Mouse (Mus musculus) gastrocnemius, adult 18-20 months (tissue): ENCODE data around the gene Rtn1. TPM values are rescaled to one million over a fixed set of nuclear protein-coding genes. Genes with fewer than 3 reads are reported as not detected.

Experiments used
- DNase-seq: peaks from one replicate; pipeline ENCODE4 v3.0.0; 2021; ENCODE audit warnings: low spot score
- total RNA-seq, 2 experiments: library from RNA; stranded (reverse); gene quantifications; 2 replicates each; pipeline ENCODE4 v1.2.3; 2021

Rtn1 gene
- total RNA-seq, 2 experiments from 2014 or later = 1.9 to 2.3 TPM

- no peak for DNase-seq
Measured at GRCm38 (mm10) chr12:72232826-72233790, 175.7 kb downstream of the Rtn1 start.

GRCm38 (mm10) chr12:72232176-72232575, 176.7 kb downstream of the Rtn1 start:
- no peak for DNase-seq

- no peak for DNase-seq
Measured at GRCm38 (mm10) chr12:72229451-72230196, 179.2 kb downstream of the Rtn1 start.

- DNase-seq = no peak
Measured at GRCm38 (mm10) chr12:72227731-72228130, 181.1 kb downstream of the Rtn1 start.

- no peak for DNase-seq
Measured at GRCm38 (mm10) chr12:72225371-72225770, 183.5 kb downstream of the Rtn1 start.

GRCm38 (mm10) chr12:72223557-72224102, 185.2 kb downstream of the Rtn1 start:
- DNase-seq = no peak

GRCm38 (mm10) chr12:72213554-72213953, 195.3 kb downstream of the Rtn1 start:
- DNase-seq = no peak

GRCm38 (mm10) chr12:72200828-72201227, 208.0 kb downstream of the Rtn1 start:
- DNase-seq = no peak

GRCm38 (mm10) chr12:72197925-72198486, 210.8 kb downstream of the Rtn1 start:
- no peak for DNase-seq

GRCm38 (mm10) chr12:72197434-72197833, 211.4 kb downstream of the Rtn1 start:
- DNase-seq = no peak

GRCm38 (mm10) chr12:72184929-72185328, 223.9 kb downstream of the Rtn1 start, which contains the start of gene Ccdc175:
Ccdc175 (minus strand) TSS chr12:72185029.
- DNase-seq = no peak

- DNase-seq = no peak
Measured at GRCm38 (mm10) chr12:72179561-72179960, 229.3 kb downstream of the Rtn1 start.

- DNase-seq = no peak
Measured at GRCm38 (mm10) chr12:72178322-72178721, 230.5 kb downstream of the Rtn1 start.

Other genes starting within 250 kb of the Rtn1 start
- not detected for gene Ccdc175, start 224.0 kb downstream of the Rtn1 start, total RNA-seq
- under 1 TPM; 0.11 to 0.17 TPM for gene Lrrc9, start 32.8 kb upstream of the Rtn1 start, total RNA-seq
- gene Pcnx4, start 127.3 kb upstream of the Rtn1 start, total RNA-seq = 1 to 10 TPM; 2.9 to 3.2 TPM
- gene Gm4756, start 240.6 kb upstream of the Rtn1 start, total RNA-seq = not detected